Mouse (Mus musculus) ES-E14 (cell line): ENCODE measurements around the gene Bcr.

Source experiments
- HCFC1 ChIP-seq: IDR thresholded peaks from 2 replicates; pipeline ENCODE4 v1.6.1; 2012; ENCODE audit warnings: low read length, inconsistent platforms, borderline replicate concordance; ENCODE audit not compliant: insufficient read depth
- MAFK ChIP-seq: IDR thresholded peaks from 2 replicates; pipeline ENCODE4 v1.6.1; 2014; ENCODE audit warnings: mild to moderate bottlenecking, low read depth, low read length, inconsistent platforms; ENCODE audit not compliant: insufficient read depth
- ZC3H11A ChIP-seq: IDR thresholded peaks from 2 replicates; pipeline ENCODE4 v1.6.1; 2012; ENCODE audit warnings: low read depth, mild to moderate bottlenecking, inconsistent platforms, low read length, borderline replicate concordance
- ZNF384 ChIP-seq: IDR thresholded peaks from 2 replicates; pipeline ENCODE4 v1.6.1; 2012; ENCODE audit warnings: low read depth, low read length, inconsistent platforms

- TF ChIP-seq ZNF384 (no peak), ZC3H11A (no peak), HCFC1 (no peak), MAFK (no peak)
Measured at GRCm38 (mm10) chr10:75065691-75066090, 5.3 kb downstream of the Bcr start.
